Mouse (Mus musculus) granulocyte monocyte progenitor cell, adult 5-6 weeks (primary cell): ENCODE data around the gene Slc45a1. TPM values are rescaled to one million over a fixed set of nuclear protein-coding genes. Genes with fewer than 3 reads are reported as not detected.

ENCODE experiments used
- ATAC-seq: replicated peaks from 2 replicates; pipeline ENCODE4 v1.8.0; 2016; ENCODE audit warnings: mild to moderate bottlenecking, moderate TSS enrichment, inconsistent platforms; ENCODE audit not compliant: poor library complexity, severe bottlenecking
- total RNA-seq, 2 experiments: library from RNA; stranded (forward) in 1 of 2; stranded (reverse) in 1 of 2; fragments of 200-712, 200-1000 nt in 1 of 2; fragments of >200 nt in 1 of 2; fragmentation: Nextera tagmentation in 1 of 2; gene quantifications; 2 replicates each; pipeline ENCODE4 v1.2.3; 2014 to 2017

Slc45a1 gene
- total RNA-seq (2014; fragmentation: Nextera tagmentation) (not detected in 2 replicates), total RNA-seq (2017) (not detected in 2 replicates)

GRCm38 (mm10) chr4:150651390-150652277, at the start of gene Slc45a1:
Gene Slc45a1, minus strand, starts transcription at chr4:150652174.
- peak; percentile 33; the same call in 1 of the 2 replicates for ATAC-seq

DNA sequence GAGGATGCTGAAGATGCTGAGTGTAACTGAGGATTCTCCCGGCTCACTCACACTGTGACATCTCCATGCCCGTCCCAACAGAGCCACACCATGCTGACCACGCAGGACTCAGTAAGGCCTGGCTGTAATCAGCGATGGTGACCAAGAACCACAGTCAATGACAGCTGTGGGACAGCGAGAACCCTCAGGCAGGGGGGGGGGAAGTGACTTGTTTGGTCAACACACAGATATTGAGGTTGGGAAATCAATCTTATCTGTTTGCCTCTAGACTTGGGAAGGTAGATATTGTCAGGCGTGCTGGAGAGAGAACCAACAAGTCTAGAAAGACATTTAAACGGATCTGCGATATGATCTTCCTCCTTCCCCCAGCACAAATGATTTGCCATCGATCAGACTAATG, 48.9 kb upstream of the Slc45a1 start:
- ATAC-seq: 0 out of 2 replicates have a peak, but pooled peaks have one; percentile 7

DNA sequence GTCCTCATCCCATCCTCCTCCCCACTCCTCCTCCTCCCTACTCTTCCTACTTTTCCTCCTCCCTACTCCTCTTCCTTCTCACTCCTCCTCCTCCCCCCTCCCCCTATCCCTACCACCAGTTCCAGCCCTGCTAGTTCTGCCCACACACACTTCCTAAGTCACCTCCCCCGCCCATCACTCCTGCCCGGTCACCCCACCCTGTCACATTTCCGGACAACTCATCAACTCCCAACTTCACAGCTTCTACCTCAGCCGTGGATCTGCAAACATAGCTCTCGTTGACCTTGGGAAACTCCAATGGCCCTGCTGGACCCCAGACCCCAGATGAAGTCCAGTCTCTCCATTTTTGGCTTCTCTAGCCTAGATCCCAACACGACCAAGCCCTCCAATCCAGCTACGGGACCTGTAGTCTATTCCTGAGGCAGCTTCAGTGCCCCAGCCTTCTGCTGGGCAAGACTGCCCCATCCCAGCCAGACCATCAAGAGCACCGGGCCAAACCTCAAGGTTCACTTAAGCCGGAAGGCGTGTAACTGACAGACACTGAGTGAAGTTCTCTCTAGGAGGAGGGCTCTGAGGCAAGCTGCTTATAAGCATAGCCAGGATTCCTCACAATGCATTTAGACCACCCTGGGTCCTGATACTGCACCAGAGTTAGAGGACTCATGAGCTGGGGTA, 42.6 kb upstream of the Slc45a1 start:
- ATAC-seq: peak; percentile 35; the same call in 1 of the 2 replicates

GRCm38 (mm10) chr4:150692861-150693403, 41.0 kb upstream of the Slc45a1 start:
- peak; percentile 22; the same call in 1 of the 2 replicates for ATAC-seq

- ATAC-seq: peak; percentile 29; the same call in 1 of the 2 replicates
Observed at GRCm38 (mm10) chr4:150690759-150691158, 38.8 kb upstream of the Slc45a1 start.

GRCm38 (mm10) chr4:150689553-150689952, 37.6 kb upstream of the Slc45a1 start:
- ATAC-seq: no peak

GRCm38 (mm10) chr4:150687126-150687753, 35.3 kb upstream of the Slc45a1 start:
- no peak for ATAC-seq

GRCm38 (mm10) chr4:150686538-150686937, 34.6 kb upstream of the Slc45a1 start:
- no peak for ATAC-seq

DNA sequence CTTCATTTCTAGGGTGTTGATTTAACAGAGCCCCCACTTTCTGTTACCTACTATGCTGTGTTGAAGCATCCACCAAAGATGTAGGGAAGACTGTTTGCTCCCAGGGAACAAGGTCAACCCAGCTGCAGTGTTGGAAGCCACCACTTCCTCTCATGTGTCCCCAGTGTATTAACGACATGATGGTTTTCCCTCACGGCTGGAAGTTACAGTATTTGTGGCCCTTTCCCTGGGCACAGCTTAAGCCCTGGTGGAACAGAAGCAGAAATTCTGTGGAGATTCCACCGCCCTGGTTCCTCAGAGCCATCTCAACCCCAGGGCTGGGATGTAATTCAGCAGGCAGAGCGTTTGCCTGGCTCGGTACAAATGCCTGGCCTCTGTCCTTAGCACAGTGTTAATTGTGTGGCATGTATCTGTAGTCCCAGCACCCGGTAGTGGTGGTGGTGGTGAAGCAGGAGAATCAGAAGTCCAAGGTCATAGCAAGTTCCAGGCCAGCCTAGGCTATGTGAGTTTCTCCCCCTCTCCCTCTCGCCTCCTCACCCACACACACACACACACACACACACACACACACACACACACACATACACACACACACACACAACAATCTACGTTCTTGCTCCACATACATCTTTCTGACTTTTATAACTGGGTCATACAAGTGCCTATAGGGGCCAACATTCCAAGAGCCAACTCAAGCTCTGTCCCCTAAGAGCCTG, 34.0 kb upstream of the Slc45a1 start:
- ATAC-seq: peak; percentile 19; the same call in 1 of the 2 replicates

DNA sequence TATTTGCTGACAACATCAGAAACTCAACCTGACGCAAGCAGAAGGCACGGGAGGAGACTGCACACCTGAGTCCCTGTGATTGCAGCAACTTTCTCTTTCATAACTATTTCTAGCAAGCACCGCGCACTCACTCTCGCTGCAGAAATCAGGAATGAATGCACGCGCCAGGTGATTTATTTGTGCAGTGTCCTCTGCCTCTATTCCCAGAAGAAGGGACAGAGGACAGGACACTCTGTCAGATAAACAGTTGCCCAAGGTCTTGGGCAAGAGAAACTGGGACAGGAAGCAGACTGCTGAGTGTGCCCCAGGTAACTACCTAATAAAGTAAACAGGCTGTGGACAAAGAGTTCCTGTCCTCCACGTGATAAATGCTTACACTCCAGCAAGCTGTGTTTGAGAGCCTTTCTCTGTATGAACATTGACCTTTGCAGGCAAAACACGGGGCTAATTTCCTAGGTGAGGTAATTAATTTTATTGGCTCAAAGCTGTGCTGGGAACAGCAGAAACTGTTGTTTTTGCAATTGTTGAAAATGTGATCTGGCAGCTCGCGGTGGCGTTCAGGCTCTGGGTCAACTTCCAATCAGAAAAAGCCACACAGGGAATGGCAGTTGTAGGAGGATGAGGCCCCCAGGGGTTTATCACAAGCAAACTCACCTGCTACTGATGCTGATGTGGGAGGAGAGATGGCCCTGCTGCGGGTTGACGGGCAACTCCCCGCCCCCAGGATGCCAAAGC, 33.2 kb upstream of the Slc45a1 start:
- ATAC-seq: no peak

DNA sequence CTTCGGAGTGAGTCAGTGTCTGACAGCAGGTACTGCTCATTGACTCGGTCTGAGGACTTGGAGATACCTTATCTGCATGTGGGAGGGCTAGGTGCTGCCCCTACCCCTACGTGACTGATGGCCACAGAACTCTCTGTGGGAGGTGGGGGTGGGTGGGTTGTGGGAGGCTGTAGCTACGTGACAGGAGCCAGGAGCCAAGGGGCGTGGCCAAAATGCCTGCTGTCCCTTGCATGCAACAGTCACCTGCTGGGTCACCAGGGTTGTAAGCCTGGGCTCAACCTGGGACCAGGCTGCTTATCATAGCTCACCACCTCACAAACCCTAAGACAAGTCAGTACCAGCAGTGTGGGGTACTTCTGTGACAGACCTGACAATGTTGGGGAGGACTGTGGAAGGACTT, 28.4 kb upstream of the Slc45a1 start:
- no peak for ATAC-seq

DNA sequence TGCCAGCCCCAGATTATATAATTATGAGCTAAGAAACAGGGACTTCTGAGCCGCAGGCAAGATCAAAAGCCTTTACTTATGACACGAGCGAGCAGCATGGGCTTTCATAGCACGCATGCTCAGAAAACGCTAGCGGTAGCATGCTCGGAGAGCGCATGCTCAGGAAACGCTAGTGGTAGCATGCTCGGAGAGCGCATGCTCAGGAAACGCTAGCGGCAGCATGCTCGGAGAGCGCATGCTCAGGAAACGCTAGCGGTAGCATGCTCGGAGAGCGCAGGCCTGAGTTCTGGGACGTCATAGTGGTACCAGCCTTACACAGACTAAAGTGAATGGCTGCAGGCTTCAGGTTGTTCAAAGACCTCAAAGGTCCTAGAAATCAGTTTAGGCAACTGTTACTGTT, 26.8 kb upstream of the Slc45a1 start:
- no peak for ATAC-seq

- no peak for ATAC-seq
Observed at GRCm38 (mm10) chr4:150677846-150678224, 25.9 kb upstream of the Slc45a1 start.

GRCm38 (mm10) chr4:150677126-150677845, 25.3 kb upstream of the Slc45a1 start:
- no peak for ATAC-seq

- no peak for ATAC-seq
Observed at GRCm38 (mm10) chr4:150676029-150676428, 24.1 kb upstream of the Slc45a1 start.

- no peak for ATAC-seq
Observed at GRCm38 (mm10) chr4:150675274-150675673, 23.3 kb upstream of the Slc45a1 start.

GRCm38 (mm10) chr4:150665806-150666205, 13.8 kb upstream of the Slc45a1 start:
- ATAC-seq: no peak

GRCm38 (mm10) chr4:150664726-150665125, 12.8 kb upstream of the Slc45a1 start:
- ATAC-seq: no peak; the same call in 1 of the 2 replicates
